Mouse (Mus musculus) ovary, adult 18-20 months (tissue): ENCODE data around the gene Nck1.

ENCODE experiments used
- DNase-seq: peaks from one replicate; pipeline ENCODE4 v3.0.0; 2022; ENCODE audit warnings: low spot score, mixed read lengths

The Nck1 gene

DNA sequence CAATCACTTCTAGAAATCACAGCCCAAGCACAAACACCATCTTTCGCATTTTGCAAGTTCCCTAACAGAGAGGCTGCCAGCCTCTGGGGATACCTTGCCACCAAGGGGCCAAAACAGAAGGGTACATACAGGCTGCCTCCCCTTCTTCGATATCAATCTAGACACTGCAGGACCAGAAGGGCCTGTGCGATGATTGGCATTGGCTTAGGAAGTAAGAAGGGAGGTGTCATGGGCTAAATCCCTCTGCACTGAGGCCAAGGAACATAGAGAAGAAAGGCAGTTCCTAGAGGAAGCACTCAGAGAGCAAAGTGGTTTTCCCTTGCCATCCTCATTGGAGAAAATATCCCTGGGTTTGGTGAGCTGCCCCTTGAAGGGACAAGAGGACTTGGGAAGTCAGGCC lies 76.3 kb downstream of the Nck1 start:
- no peak for DNase-seq

DNA sequence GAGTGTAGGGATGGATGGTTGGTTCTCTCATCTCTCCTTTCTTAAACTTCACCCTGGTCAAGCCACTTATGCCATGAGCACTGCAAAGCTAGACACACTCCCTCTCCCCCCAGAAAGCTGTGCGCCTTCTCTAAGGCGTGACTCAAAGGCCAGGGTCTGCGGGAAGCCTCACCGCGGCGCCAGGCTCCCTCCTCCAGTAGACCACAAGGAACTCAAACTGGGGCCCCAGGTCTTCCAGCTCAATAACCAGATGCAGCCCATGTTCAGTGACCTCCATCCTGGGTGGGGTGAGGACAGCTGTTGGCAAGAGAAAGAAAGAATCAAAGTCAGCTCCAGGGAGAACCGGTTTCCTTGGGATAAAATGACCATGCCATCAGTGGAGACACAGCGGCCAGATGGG lies 77.8 kb downstream of the Nck1 start:
- no peak for DNase-seq

DNA sequence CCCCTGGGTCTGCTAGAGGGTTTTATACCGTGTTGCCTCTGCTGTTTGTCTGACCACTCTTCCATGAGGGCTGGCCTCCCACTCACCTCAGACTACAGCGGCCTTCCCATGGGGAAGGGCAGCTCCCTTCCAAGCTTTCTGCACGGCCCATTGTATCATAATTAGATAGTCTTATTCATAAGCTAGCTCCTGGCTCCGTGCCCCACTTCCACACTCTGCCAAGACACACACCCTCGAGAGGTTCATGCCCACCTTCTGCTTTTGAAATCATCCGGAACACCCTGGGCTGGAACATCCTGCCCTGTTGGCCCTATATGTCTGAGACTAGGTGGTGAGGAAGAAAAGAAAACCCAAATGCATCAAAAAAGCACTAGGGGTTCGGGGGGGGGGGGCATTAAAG lies 78.3 kb downstream of the Nck1 start:
- peak; percentile 49 for DNase-seq

DNA sequence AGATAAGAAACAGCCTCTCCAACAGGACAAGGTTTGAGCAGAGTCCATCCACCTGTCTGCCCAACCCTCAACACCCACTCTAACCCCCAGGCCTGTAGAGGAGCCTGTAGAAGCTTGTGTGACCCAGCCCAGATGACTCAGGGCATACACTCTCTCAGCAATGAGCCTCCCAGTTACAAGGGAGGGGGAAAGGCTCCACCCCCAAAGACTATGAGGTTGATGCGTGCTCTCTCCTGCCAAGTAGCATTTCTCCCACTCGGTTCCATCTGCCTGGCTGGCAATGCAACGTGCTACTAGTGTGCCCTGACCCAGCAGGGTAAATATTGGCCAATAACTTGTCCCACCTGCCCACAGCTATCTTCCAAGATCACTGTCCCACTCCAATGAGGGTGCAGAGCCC lies 79.2 kb downstream of the Nck1 start:
- DNase-seq: no peak

GRCm38 (mm10) chr9:100465988-100466387 lies 79.9 kb downstream of the Nck1 start:
- no peak for DNase-seq

DNA sequence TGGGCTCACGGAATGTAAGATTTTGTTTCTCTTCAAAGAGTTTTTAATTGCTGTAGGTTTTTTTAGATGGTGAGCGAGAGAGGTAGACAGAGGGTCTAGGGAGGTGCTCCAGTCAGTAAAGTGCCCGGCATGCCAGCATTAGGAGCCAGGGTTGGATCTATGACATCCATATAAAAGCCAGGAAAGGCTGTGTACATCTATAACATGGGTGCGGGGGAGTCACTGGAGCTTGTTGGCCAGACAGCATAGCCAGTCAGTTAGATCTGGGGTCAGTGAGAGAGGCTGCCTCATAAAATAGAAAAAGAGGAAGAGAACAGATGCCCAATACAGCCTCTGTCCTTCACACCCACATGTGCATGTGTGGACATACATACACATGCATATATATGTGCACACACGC lies 80.6 kb downstream of the Nck1 start:
- DNase-seq: no peak

- DNase-seq: no peak
Observed at GRCm38 (mm10) chr9:100463771-100464170, 82.2 kb downstream of the Nck1 start.

DNA sequence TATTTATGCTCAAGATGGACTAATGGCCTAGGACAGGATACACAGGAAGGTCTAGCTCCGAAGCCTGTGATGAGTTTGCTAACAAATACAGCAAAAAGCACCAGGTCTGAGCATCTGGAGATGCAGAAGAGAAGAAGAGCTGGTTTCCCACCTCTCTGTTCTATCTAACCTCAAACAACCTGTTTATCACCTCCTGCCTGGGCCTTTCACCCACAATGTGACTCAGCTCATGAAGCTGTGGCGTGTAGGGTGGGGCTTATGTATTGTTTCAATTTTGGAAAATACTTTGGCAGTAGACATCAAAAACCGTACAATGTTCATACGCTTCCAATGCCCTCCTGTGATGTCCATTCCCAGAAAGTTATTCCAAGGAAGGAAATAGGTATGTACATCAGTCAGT lies 83.8 kb downstream of the Nck1 start:
- DNase-seq: no peak

DNA sequence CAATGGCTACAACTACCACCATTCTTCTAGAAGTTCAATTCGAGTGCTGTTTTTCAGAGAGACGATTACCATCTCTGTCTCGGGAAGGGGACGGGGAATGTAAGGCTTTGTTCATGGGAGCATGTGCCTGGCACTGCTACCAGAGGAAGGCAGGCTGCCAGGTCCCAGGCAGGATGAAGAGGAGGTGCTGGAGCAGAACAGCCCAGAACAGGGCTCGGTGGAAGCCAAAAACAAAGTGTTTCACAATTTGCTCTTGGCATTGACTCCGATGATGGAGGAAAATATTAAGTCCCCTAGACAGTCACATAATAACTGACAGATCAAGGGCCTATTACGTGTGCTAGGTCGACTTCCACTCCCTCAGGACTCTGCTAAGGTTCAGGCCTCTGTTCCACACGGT lies 84.3 kb downstream of the Nck1 start:
- DNase-seq: peak; percentile 53

DNA sequence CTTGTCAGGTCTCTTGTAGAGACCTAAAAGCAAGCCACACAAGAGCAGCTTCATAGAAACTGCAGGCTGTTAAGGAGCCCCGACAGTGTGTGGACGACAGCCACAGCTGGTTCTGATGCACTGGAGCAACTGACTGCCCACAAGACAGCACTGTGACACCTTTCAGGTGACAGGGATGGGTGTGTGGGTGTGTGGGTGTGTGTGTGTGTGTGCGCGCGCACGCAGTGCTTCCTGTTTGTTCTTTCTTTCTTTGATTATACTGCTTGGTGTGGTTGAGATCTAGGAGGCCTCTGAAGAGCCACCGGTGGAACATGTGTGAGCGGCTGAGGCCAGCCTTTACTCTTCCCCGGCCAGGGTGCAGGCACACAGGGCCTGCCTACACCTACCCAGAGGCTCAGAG lies 85.7 kb downstream of the Nck1 start:
- DNase-seq: no peak

DNA sequence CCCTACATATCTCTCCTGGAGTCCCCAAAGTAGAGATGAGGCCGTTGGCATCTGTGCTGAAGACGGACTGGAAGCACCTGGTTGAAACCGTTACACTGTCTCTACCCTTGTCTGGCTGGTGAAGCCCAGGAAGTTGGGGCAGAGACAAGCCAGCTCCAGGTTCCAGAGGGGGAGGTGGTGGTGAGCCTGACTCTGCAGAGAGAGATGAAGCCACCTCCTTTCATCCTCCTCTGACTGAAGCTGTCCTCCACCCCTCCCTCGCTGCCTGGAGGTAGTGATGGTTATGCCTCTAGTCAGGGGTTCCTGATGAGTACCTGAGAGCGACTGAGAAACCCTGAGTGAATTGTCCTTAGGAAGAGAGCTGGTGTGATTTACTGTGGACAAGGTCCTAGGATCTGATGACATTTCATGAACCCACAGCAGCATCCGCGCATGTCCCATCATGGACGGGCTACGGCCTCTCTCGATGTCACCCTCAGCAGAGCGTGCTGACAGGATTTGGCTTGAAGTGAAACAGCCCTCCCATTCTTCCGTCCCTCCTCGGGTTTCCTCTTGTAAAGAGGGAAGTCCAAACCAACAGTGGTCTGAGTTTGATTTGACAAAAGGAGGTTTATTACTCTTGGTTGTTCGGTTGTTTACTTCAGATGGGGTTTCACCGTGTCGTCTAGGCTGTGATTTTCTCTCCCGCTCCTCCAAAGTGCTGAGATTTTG lies 87.8 kb downstream of the Nck1 start:
- no peak for DNase-seq

DNA sequence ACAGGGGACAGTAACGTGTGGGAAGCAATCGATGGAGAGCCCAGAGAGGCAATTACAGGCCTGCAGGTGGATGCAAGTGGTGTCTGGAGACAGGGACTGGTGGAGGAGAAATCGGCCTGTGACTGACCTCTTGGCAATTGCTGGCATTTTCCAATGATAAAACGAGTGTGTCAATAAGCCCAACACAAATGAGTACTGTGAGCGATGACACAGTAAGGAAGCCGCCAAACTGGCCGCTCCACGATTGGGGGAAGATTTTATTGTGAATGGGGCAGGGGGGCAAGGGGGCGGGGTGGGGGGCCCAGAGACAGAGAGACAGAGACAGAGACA lies 91.3 kb downstream of the Nck1 start:
- no peak for DNase-seq

- DNase-seq: peak; percentile 40
Observed at GRCm38 (mm10) chr9:100453944-100454663, 91.8 kb downstream of the Nck1 start.

DNA sequence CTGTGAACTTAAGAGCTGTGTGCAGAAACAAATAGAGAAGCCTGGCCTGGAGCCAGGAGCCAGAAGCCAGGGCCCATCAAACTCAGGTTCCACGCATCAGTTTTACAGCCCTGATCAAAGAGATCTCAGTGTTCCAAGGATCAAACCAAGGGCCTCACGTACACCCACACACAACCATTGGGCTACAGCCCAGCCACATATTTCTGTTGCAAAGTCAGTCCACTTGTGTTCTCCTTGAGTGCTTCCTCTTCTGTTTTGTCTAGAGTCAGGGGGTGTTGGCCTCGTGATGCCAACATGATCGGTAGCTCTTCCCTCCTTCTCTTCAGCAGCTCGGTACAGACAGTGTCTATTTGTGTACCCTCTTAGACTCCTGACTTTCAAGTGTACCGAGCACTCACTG lies 93.5 kb downstream of the Nck1 start:
- peak; percentile 32 for DNase-seq

GRCm38 (mm10) chr9:100446059-100446686 lies 99.8 kb downstream of the Nck1 start:
- DNase-seq: no peak
